Mouse (Mus musculus): ENCODE data around the gene Tars. TPM values are rescaled to one million over a fixed set of nuclear protein-coding genes. Genes with fewer than 3 reads are reported as not detected.

The Tars gene
- polyA plus RNA-seq, 1 experiment from 2014 or later = 34.6 TPM

- ATAC-seq (ENCODE audit: insufficient number of reproducible peaks, insufficient read depth, low FRiP score, low read depth) = no peak
- H3K4me2 ChIP-seq (ENCODE audit: low read length) = no peak overlapping the region
- no peaks in the 10 kb centered on the region for H3K9me3 ChIP-seq (ENCODE audit: control insufficient read depth, low read length)
- WGBS = 35% methylated on average over 7 of the region's 7 CpGs
- H3K9ac ChIP-seq (ENCODE audit: low read length) = no peak overlapping the region
- H3K4me1 ChIP-seq (ENCODE audit: control insufficient read depth in 2 of 2, insufficient read depth in 2 of 2, low read length in 2 of 2) = no peaks in the 10 kb centered on the region; a peak in 1 of 4 replicates
- no peak overlapping the region for H3K4me3 ChIP-seq (ENCODE audit: control insufficient read depth in 1 of 2, insufficient read depth in 1 of 2, low read depth in 1 of 2, low read length in 2 of 2)
- no peak overlapping the region for H3K27ac ChIP-seq (replicated peaks in 1 of 2; ENCODE audit: control insufficient read depth in 1 of 2, insufficient read depth in 1 of 2, low read depth in 2 of 2, low read length in 2 of 2)
- H3K27me3 ChIP-seq (ENCODE audit: control insufficient read depth, insufficient read depth, low read length) = no peaks in the 10 kb centered on the region
- H3K36me3 ChIP-seq (ENCODE audit: control insufficient read depth, insufficient read depth, low read length) = no peaks in the 10 kb centered on the region
Observed at GRCm38 (mm10) chr15:11408155-11408826, 8.8 kb upstream of the Tars start.

- no peaks in the 10 kb centered on the region for H3K27me3 ChIP-seq (ENCODE audit: control insufficient read depth, insufficient read depth, low read length)
- no peak for ATAC-seq (ENCODE audit: insufficient number of reproducible peaks, insufficient read depth, low FRiP score, low read depth)
- H3K36me3 ChIP-seq (ENCODE audit: control insufficient read depth, insufficient read depth, low read length) = no peaks in the 10 kb centered on the region
- no peak overlapping the region for H3K9ac ChIP-seq (ENCODE audit: low read length)
- H3K4me2 ChIP-seq (ENCODE audit: low read length) = no peak overlapping the region
- no peak overlapping the region for H3K4me3 ChIP-seq (ENCODE audit: control insufficient read depth in 1 of 2, insufficient read depth in 1 of 2, low read depth in 1 of 2, low read length in 2 of 2)
- no peaks in the 10 kb centered on the region; a peak in 1 of 4 replicates for H3K4me1 ChIP-seq (ENCODE audit: control insufficient read depth in 2 of 2, insufficient read depth in 2 of 2, low read length in 2 of 2)
- H3K27ac ChIP-seq (replicated peaks in 1 of 2; ENCODE audit: control insufficient read depth in 1 of 2, insufficient read depth in 1 of 2, low read depth in 2 of 2, low read length in 2 of 2) = no peak overlapping the region
- H3K9me3 ChIP-seq (ENCODE audit: control insufficient read depth, low read length) = no peaks in the 10 kb centered on the region
- 9% methylated on average over 8 of the region's 8 CpGs for WGBS
Observed at GRCm38 (mm10) chr15:11407381-11407780, 7.9 kb upstream of the Tars start.

- no peak overlapping the region for H3K4me2 ChIP-seq (ENCODE audit: low read length)
- H3K9ac ChIP-seq (ENCODE audit: low read length) = no peak overlapping the region
- H3K36me3 ChIP-seq (ENCODE audit: control insufficient read depth, insufficient read depth, low read length) = no peaks in the 10 kb centered on the region
- no peak overlapping the region for H3K27ac ChIP-seq (replicated peaks in 1 of 2; ENCODE audit: control insufficient read depth in 1 of 2, insufficient read depth in 1 of 2, low read depth in 2 of 2, low read length in 2 of 2)
- H3K4me3 ChIP-seq (ENCODE audit: control insufficient read depth in 1 of 2, insufficient read depth in 1 of 2, low read depth in 1 of 2, low read length in 2 of 2) = no peak overlapping the region
- H3K27me3 ChIP-seq (ENCODE audit: control insufficient read depth, insufficient read depth, low read length) = no peaks in the 10 kb centered on the region
- 27% methylated on average over 9 of the region's 9 CpGs for WGBS
- no peaks in the 10 kb centered on the region; a peak in 1 of 4 replicates for H3K4me1 ChIP-seq (ENCODE audit: control insufficient read depth in 2 of 2, insufficient read depth in 2 of 2, low read length in 2 of 2)
- H3K9me3 ChIP-seq (ENCODE audit: control insufficient read depth, low read length) = no peaks in the 10 kb centered on the region
- no peak for ATAC-seq (ENCODE audit: insufficient number of reproducible peaks, insufficient read depth, low FRiP score, low read depth)
Observed at GRCm38 (mm10) chr15:11406769-11407168, 7.3 kb upstream of the Tars start.

GRCm38 (mm10) chr15:11398676-11399350 lies 652 bp downstream of the Tars start:
- peaks cover 24% of the 10 kb centered on the region for H3K36me3 ChIP-seq (ENCODE audit: control insufficient read depth, insufficient read depth, low read length)
- H3K9ac ChIP-seq (ENCODE audit: low read length) = peak overlapping the region; percentile 85
- H3K4me3 ChIP-seq (ENCODE audit: control insufficient read depth in 1 of 2, insufficient read depth in 1 of 2, low read depth in 1 of 2, low read length in 2 of 2) = peak overlapping the region; percentile 80 to 86
- H3K27ac ChIP-seq (replicated peaks in 1 of 2; ENCODE audit: control insufficient read depth in 1 of 2, insufficient read depth in 1 of 2, low read depth in 2 of 2, low read length in 2 of 2) = peak overlapping the region in 1 of 2 experiments; percentile 52; a peak in 2 of 4 replicates
- H3K4me1 ChIP-seq (ENCODE audit: control insufficient read depth in 2 of 2, insufficient read depth in 2 of 2, low read length in 2 of 2) = peaks cover 5 to 12% of the 10 kb centered on the region in 2 experiments
- H3K27me3 ChIP-seq (ENCODE audit: control insufficient read depth, insufficient read depth, low read length) = no peaks in the 10 kb centered on the region
- ATAC-seq (ENCODE audit: insufficient number of reproducible peaks, insufficient read depth, low FRiP score, low read depth) = no peak
- WGBS = 7% methylated on average over 10 of the region's 10 CpGs
- peak overlapping the region; percentile 78 for H3K4me2 ChIP-seq (ENCODE audit: low read length)
- no peaks in the 10 kb centered on the region for H3K9me3 ChIP-seq (ENCODE audit: control insufficient read depth, low read length)

- ATAC-seq (ENCODE audit: insufficient number of reproducible peaks, insufficient read depth, low FRiP score, low read depth) = no peak
- H3K4me3 ChIP-seq (ENCODE audit: control insufficient read depth in 1 of 2, insufficient read depth in 1 of 2, low read depth in 1 of 2, low read length in 2 of 2) = no peak overlapping the region
- 92% methylated on average over 6 of the region's 6 CpGs for WGBS
- no peaks in the 10 kb centered on the region for H3K9me3 ChIP-seq (ENCODE audit: control insufficient read depth, low read length)
- H3K27ac ChIP-seq (replicated peaks in 1 of 2; ENCODE audit: control insufficient read depth in 1 of 2, insufficient read depth in 1 of 2, low read depth in 2 of 2, low read length in 2 of 2) = no peak overlapping the region
- peaks cover 48% of the 10 kb centered on the region for H3K36me3 ChIP-seq (ENCODE audit: control insufficient read depth, insufficient read depth, low read length)
- H3K4me1 ChIP-seq (ENCODE audit: control insufficient read depth in 2 of 2, insufficient read depth in 2 of 2, low read length in 2 of 2) = peaks cover 5 to 12% of the 10 kb centered on the region in 2 experiments
- no peak overlapping the region for H3K4me2 ChIP-seq (ENCODE audit: low read length)
- no peak overlapping the region for H3K9ac ChIP-seq (ENCODE audit: low read length)
- no peaks in the 10 kb centered on the region for H3K27me3 ChIP-seq (ENCODE audit: control insufficient read depth, insufficient read depth, low read length)
Observed at GRCm38 (mm10) chr15:11396421-11396820, 3.0 kb downstream of the Tars start.

GRCm38 (mm10) chr15:11392903-11393302 lies 6.6 kb downstream of the Tars start:
- ATAC-seq (ENCODE audit: insufficient number of reproducible peaks, insufficient read depth, low FRiP score, low read depth) = no peak
- Histone ChIP-seq H3K27ac (replicated peaks in 1 of 2; ENCODE audit: control insufficient read depth in 1 of 2, insufficient read depth in 1 of 2, low read depth in 2 of 2, low read length in 2 of 2) (no peak overlapping the region), H3K4me3 (ENCODE audit: control insufficient read depth in 1 of 2, insufficient read depth in 1 of 2, low read depth in 1 of 2, low read length in 2 of 2) (no peak overlapping the region), H3K4me2 (ENCODE audit: low read length) (no peak overlapping the region), H3K4me1 (ENCODE audit: control insufficient read depth in 2 of 2, insufficient read depth in 2 of 2, low read length in 2 of 2) (no peaks in the 10 kb centered on the region; a peak in 1 of 4 replicates), H3K27me3 (ENCODE audit: control insufficient read depth, insufficient read depth, low read length) (no peaks in the 10 kb centered on the region), H3K9ac (ENCODE audit: low read length) (no peak overlapping the region), H3K36me3 (ENCODE audit: control insufficient read depth, insufficient read depth, low read length) (peaks cover 83% of the 10 kb centered on the region), H3K9me3 (ENCODE audit: control insufficient read depth, low read length) (no peaks in the 10 kb centered on the region)
- 96% methylated on average over 16 of the region's 16 CpGs for WGBS

GRCm38 (mm10) chr15:11383796-11384195 lies 15.7 kb downstream of the Tars start:
- Histone ChIP-seq H3K4me2 (ENCODE audit: low read length) (no peak overlapping the region), H3K4me3 (ENCODE audit: control insufficient read depth in 1 of 2, insufficient read depth in 1 of 2, low read depth in 1 of 2, low read length in 2 of 2) (no peak overlapping the region), H3K9me3 (ENCODE audit: control insufficient read depth, low read length) (no peaks in the 10 kb centered on the region), H3K36me3 (ENCODE audit: control insufficient read depth, insufficient read depth, low read length) (peaks cover 63% of the 10 kb centered on the region), H3K27me3 (ENCODE audit: control insufficient read depth, insufficient read depth, low read length) (no peaks in the 10 kb centered on the region), H3K9ac (ENCODE audit: low read length) (no peak overlapping the region), H3K4me1 (ENCODE audit: control insufficient read depth in 2 of 2, insufficient read depth in 2 of 2, low read length in 2 of 2) (no peaks in the 10 kb centered on the region), H3K27ac (replicated peaks in 1 of 2; ENCODE audit: control insufficient read depth in 1 of 2, insufficient read depth in 1 of 2, low read depth in 2 of 2, low read length in 2 of 2) (no peak overlapping the region)
- ATAC-seq (ENCODE audit: insufficient number of reproducible peaks, insufficient read depth, low FRiP score, low read depth) = no peak
- WGBS = 94% methylated on average over 21 of the region's 21 CpGs
